Mouse (Mus musculus): ENCODE results near the gene Eef1a1. TPM values are rescaled to one million over a fixed set of nuclear protein-coding genes. Genes with fewer than 3 reads are reported as not detected.

Eef1a1 gene
- total and polyA plus RNA-seq, 3 experiments = 901 to 1,045 (median 970) TPM

DNA sequence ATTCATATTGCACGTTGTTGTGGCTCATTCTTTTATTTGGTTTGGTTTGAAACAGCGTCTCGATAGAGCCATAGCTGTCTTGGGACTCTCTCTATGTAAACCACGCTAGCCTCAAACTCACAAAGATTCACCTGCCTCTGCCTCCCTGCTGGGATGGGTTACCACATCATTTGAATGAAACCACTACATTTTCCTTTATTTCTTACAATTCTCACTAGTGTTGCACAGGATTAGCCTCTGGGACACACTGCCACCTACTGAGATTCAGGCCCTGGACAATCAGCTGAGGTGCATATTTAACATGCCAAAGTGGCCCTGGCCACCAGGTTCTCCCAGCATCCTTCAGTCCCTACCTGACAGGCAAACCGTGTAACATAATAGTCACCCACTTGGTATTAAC lies 49.5 kb downstream of the Eef1a1 start:
- DNase-seq = no peak

DNA sequence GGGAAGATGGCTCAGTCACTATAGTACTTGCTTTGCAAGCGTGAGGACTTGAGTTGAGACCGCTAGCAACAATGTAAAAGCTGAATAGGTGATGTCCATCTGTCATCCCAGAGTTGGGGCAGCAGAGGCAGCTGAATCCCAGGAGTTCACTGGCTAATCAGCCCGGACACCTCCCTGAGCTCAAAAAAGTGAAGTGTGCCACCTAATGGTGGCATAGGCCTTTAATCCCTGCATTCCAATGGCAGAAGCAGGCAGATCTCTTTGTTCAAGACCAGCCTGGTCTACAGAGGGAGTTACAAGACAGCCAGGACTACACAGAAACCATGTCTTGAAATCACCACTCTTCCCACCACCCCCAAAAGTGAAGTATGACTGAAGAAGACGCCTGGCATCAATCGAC lies 56.5 kb downstream of the Eef1a1 start:
- WGBS = 88% methylated on average over 5 of the region's 5 CpGs
- intact Hi-C loops (cut with DNase I) = no loop called here

More for the DNA sequence above, 49.5 kb downstream of the Eef1a1 start:
- TF ChIP-seq EP300 (IDR thresholded peaks at IDR 0.05; ENCODE audit: insufficient read depth, low read depth, low read length) = no peak
- no peaks in the 10 kb centered on the region for H3K79me2 ChIP-seq (replicated peaks; ENCODE audit: control insufficient read depth, insufficient read depth, low read length)
- intact Hi-C loops (cut with DNase I) = no loop called here
- no peak overlapping the region for H3K27ac ChIP-seq
- 78% methylated on average over 5 of the region's 5 CpGs for WGBS
- H3K27me3 ChIP-seq (ENCODE audit: control insufficient read depth, insufficient read depth, low read length) = no peaks in the 10 kb centered on the region
- H3K4me3 ChIP-seq = no peak overlapping the region
- H3K4me1 ChIP-seq (ENCODE audit: control insufficient read depth, insufficient read depth, low read length) = no peaks in the 10 kb centered on the region; the same call in 1 of the 2 replicates
- H3K9ac ChIP-seq (ENCODE audit: low read depth, low read length) = no peak overlapping the region
- no peaks in the 10 kb centered on the region for H3K36me3 ChIP-seq (ENCODE audit: control insufficient read depth, insufficient read depth, low read length)

DNA sequence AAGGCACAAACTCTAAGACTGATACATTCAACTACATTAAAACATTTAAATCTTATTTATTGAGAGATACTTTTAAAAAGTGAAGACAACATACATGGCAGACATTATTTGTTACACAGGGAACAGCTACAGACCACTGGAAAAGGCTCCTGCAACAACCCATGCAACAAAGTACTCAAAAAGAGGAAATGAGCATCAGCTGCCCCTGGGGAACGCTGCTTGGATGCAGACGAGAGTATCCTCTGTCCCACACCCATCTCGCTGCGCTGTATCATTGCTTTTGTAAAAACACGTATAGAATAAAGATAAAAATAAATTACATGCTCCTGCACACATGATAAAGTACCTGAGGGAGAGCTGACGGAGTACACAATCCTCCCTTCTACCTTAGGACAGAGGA lies 58.5 kb downstream of the Eef1a1 start:
- Histone ChIP-seq H3K9ac (ENCODE audit: low read depth, low read length) (no peak overlapping the region), H3K4me3 (no peak overlapping the region), H3K27me3 (ENCODE audit: control insufficient read depth, insufficient read depth, low read length) (no peaks in the 10 kb centered on the region), H3K4me1 (ENCODE audit: control insufficient read depth, insufficient read depth, low read length) (no peaks in the 10 kb centered on the region), H3K27ac (no peak overlapping the region), H3K36me3 (ENCODE audit: control insufficient read depth, insufficient read depth, low read length) (no peaks in the 10 kb centered on the region), H3K79me2 (replicated peaks; ENCODE audit: control insufficient read depth, insufficient read depth, low read length) (no peaks in the 10 kb centered on the region)
- WGBS = 57% methylated on average over 6 of the region's 6 CpGs
- peak in 1 of 2 experiments; percentile 15 for DNase-seq
- intact Hi-C loops (cut with DNase I) = no loop called here
- TF ChIP-seq POLR2A (IDR thresholded peaks at IDR 0.05; ENCODE audit: insufficient read depth, low read depth, low read length) (no peak), EP300 (IDR thresholded peaks at IDR 0.05; ENCODE audit: insufficient read depth, low read depth, low read length) (no peak), CTCF (IDR thresholded peaks at IDR 0.05) (no peak)

More for the DNA sequence above, 56.5 kb downstream of the Eef1a1 start:
- Histone ChIP-seq H3K9ac (ENCODE audit: low read depth, low read length) (no peak overlapping the region), H3K27ac (no peak overlapping the region), H3K79me2 (replicated peaks; ENCODE audit: control insufficient read depth, insufficient read depth, low read length) (no peaks in the 10 kb centered on the region), H3K27me3 (ENCODE audit: control insufficient read depth, insufficient read depth, low read length) (no peaks in the 10 kb centered on the region), H3K4me1 (ENCODE audit: control insufficient read depth, insufficient read depth, low read length) (no peaks in the 10 kb centered on the region), H3K4me3 (no peak overlapping the region), H3K36me3 (ENCODE audit: control insufficient read depth, insufficient read depth, low read length) (no peaks in the 10 kb centered on the region)
- no peak for DNase-seq
- TF ChIP-seq POLR2A (IDR thresholded peaks at IDR 0.05; ENCODE audit: insufficient read depth, low read depth, low read length) = no peak
- TF ChIP-seq CTCF (IDR thresholded peaks at IDR 0.05) = 0 out of 2 replicates have a peak, but pooled peaks have one; percentile 9

DNA sequence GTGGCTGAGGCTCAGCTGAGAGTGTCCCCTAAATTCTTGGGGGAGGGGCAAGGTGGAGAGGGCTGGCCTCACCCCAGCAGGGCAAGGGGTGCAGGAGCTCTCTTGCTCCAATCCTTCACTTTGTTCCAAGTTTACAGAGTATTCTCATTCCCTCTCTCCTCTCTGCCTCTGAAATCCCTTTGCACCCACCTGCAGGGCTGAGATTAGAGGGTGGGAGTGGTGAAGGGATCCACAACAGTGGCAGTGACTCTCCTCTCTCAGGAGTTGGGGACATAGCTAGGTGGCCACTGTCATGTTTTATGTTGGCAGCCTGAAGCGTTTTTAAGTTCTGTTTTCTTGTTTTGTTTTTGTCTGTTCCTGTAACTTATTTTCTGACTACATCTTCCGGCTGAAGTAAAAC lies 59.4 kb downstream of the Eef1a1 start:
- Histone ChIP-seq H3K9ac (ENCODE audit: low read depth, low read length) (no peak overlapping the region), H3K4me3 (no peak overlapping the region), H3K79me2 (replicated peaks; ENCODE audit: control insufficient read depth, insufficient read depth, low read length) (no peaks in the 10 kb centered on the region), H3K36me3 (ENCODE audit: control insufficient read depth, insufficient read depth, low read length) (no peaks in the 10 kb centered on the region), H3K27ac (no peak overlapping the region), H3K27me3 (ENCODE audit: control insufficient read depth, insufficient read depth, low read length) (no peaks in the 10 kb centered on the region), H3K4me1 (ENCODE audit: control insufficient read depth, insufficient read depth, low read length) (no peaks in the 10 kb centered on the region)
- 64% methylated on average over 2 of the region's 2 CpGs for WGBS
- TF ChIP-seq EP300 (IDR thresholded peaks at IDR 0.05; ENCODE audit: insufficient read depth, low read depth, low read length) = no peak
- TF ChIP-seq CTCF (IDR thresholded peaks at IDR 0.05) = no peak
- no peak for TF ChIP-seq POLR2A (IDR thresholded peaks at IDR 0.05; ENCODE audit: insufficient read depth, low read depth, low read length)
- intact Hi-C loops (cut with DNase I) = no loop called here
- no peak for DNase-seq

DNA sequence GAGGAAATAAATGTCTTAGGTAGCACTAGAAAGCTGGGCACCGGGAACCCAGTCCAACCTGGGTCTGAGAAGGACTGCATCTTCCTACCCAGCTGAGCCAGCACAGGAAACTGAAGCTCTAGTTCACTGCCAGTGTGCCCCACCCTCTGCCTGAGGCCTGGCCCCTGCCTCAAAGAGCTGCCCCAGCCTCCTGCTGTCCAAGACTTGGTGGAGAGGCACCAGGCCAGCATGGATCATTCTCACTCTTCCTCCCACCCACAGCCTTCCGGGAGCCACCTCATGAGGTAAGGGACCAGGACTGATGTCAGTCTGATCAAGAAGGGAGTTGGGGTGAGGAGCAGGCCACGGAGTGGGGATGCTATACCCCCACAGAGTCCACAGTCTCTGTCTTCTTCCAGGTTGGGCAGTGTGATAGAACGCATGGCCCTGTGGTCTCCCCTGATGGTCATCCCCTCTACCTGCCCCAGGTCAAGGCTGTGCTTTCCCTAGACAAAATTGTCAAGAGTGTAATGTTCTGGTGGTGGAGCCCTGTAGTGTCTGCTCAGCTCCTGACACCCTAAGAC lies 60.0 kb downstream of the Eef1a1 start:
- intact Hi-C loops (cut with DNase I) = no loop called here
- WGBS = 79% methylated on average over 4 of the region's 4 CpGs
- Histone ChIP-seq H3K36me3 (ENCODE audit: control insufficient read depth, insufficient read depth, low read length) (no peaks in the 10 kb centered on the region), H3K4me3 (no peak overlapping the region), H3K9ac (ENCODE audit: low read depth, low read length) (no peak overlapping the region), H3K27me3 (ENCODE audit: control insufficient read depth, insufficient read depth, low read length) (no peaks in the 10 kb centered on the region), H3K79me2 (replicated peaks; ENCODE audit: control insufficient read depth, insufficient read depth, low read length) (no peaks in the 10 kb centered on the region), H3K4me1 (ENCODE audit: control insufficient read depth, insufficient read depth, low read length) (no peaks in the 10 kb centered on the region), H3K27ac (no peak overlapping the region)
- no peak for DNase-seq
- no peak for TF ChIP-seq POLR2A (IDR thresholded peaks at IDR 0.05; ENCODE audit: insufficient read depth, low read depth, low read length)
- no peak for TF ChIP-seq EP300 (IDR thresholded peaks at IDR 0.05; ENCODE audit: insufficient read depth, low read depth, low read length)
- TF ChIP-seq CTCF (IDR thresholded peaks at IDR 0.05) = no peak

Small RNA genes within 50 kb of the gene (microRNA-seq; reads per million reads assigned to microRNA genes)
- 0 reads per million in 2 experiments for gene Gm26377

Other genes starting within 250 kb of the Eef1a1 start
- gene Gm3776, start 232.0 kb downstream of the Eef1a1 start, total RNA-seq (2021) = 1 to 10 TPM; 1.1 to 1.6 TPM
- 0.18 and 1.1 TPM in 2 replicates for gene Gm3776, start 232.0 kb downstream of the Eef1a1 start, polyA plus RNA-seq (2012; rRNA removed)
- under 1 TPM in 1 of 2 experiments, not detected in 1; 0.44 TPM for gene Gm10639, start 199.2 kb downstream of the Eef1a1 start, total RNA-seq (2021)
- 0.18 TPM in 1 of 2 replicates, not detected in the other for gene Gm10639, start 199.2 kb downstream of the Eef1a1 start, polyA plus RNA-seq (2012; rRNA removed)
- not detected for gene Omt2a, start 174.4 kb downstream of the Eef1a1 start, total RNA-seq (2021)
- not detected in 2 replicates for gene Omt2a, start 174.4 kb downstream of the Eef1a1 start, polyA plus RNA-seq (2012; rRNA removed)
- not detected for gene Omt2b, start 161.6 kb downstream of the Eef1a1 start, total RNA-seq (2021)
- gene Omt2b, start 161.6 kb downstream of the Eef1a1 start, polyA plus RNA-seq (2012; rRNA removed) = not detected in 2 replicates
- under 1 TPM; 0.50 to 0.84 TPM for gene Gsta2, start 133.4 kb downstream of the Eef1a1 start, total RNA-seq (2021)
- gene Gsta2, start 133.4 kb downstream of the Eef1a1 start, polyA plus RNA-seq (2012; rRNA removed) = 0.25 TPM in 1 of 2 replicates, not detected in the other
- gene Dppa5a, start 121.0 kb downstream of the Eef1a1 start, total RNA-seq (2021) = not detected
- not detected in 2 replicates for gene Dppa5a, start 121.0 kb downstream of the Eef1a1 start, polyA plus RNA-seq (2012; rRNA removed)
- not detected for gene Ooep, start 110.4 kb downstream of the Eef1a1 start, total RNA-seq (2021)
- gene Ooep, start 110.4 kb downstream of the Eef1a1 start, polyA plus RNA-seq (2012; rRNA removed) = not detected in 2 replicates
- not detected for gene Ddx43, start 93.4 kb downstream of the Eef1a1 start, total RNA-seq (2021)
- not detected in 2 replicates for gene Ddx43, start 93.4 kb downstream of the Eef1a1 start, polyA plus RNA-seq (2012; rRNA removed)
- under 1 TPM; 0.43 to 0.55 TPM for gene Cgas, start 45.9 kb downstream of the Eef1a1 start, total RNA-seq (2021)
- 0.20 and 0.32 TPM in 2 replicates for gene Cgas, start 45.9 kb downstream of the Eef1a1 start, polyA plus RNA-seq (2012; rRNA removed)
- gene Mto1, start 40.9 kb downstream of the Eef1a1 start, total RNA-seq (2021) = 10 to 100 TPM; 22.5 to 27.6 TPM
- gene Mto1, start 40.9 kb downstream of the Eef1a1 start, polyA plus RNA-seq (2012; rRNA removed) = 15.8 and 24.9 TPM in 2 replicates
- not detected for gene Gm17324, start 40.4 kb downstream of the Eef1a1 start, total RNA-seq (2021)
- gene Gm17324, start 40.4 kb downstream of the Eef1a1 start, polyA plus RNA-seq (2012; rRNA removed) = not detected in 2 replicates
- 1 to 10 TPM; 3.8 to 4.9 TPM for gene Slc17a5, start 98.9 kb upstream of the Eef1a1 start, total RNA-seq (2021)
- gene Slc17a5, start 98.9 kb upstream of the Eef1a1 start, polyA plus RNA-seq (2012; rRNA removed) = 5.1 TPM in 2 replicates
- under 1 TPM; 0.77 to 0.89 TPM for gene Cd109, start 126.4 kb upstream of the Eef1a1 start, total RNA-seq (2021)
- 0.88 and 1.3 TPM in 2 replicates for gene Cd109, start 126.4 kb upstream of the Eef1a1 start, polyA plus RNA-seq (2012; rRNA removed)